Mouse (Mus musculus) erythroblast, embryonic 14.5 days (primary cell): Measurements from ENCODE around the gene Capsl. TPM values are rescaled to one million over a fixed set of nuclear protein-coding genes. Genes with fewer than 3 reads are reported as not detected.

Experiments used
- H3K27me3 ChIP-seq: 2 replicates; pipeline ENCODE4 v1.6.1; 2012; ENCODE audit warnings: inconsistent platforms; ENCODE audit not compliant: control insufficient read depth
- H3K36me3 ChIP-seq: 2 replicates; pipeline ENCODE4 v1.6.1; 2012; ENCODE audit warnings: mild to moderate bottlenecking, inconsistent platforms; ENCODE audit not compliant: control insufficient read depth
- H3K4me1 ChIP-seq: 2 replicates; pipeline ENCODE4 v1.6.1; 2012; ENCODE audit warnings: inconsistent platforms; ENCODE audit not compliant: control insufficient read depth
- H3K4me3 ChIP-seq: replicated peaks from 2 replicates; pipeline ENCODE3; 2012; ENCODE audit warnings: moderate library complexity, mild to moderate bottlenecking, inconsistent platforms
- H3K9me3 ChIP-seq: 2 replicates; pipeline ENCODE4 v1.6.1; 2012; ENCODE audit warnings: low read length, inconsistent platforms, mixed read lengths; ENCODE audit not compliant: control insufficient read depth
- GATA1 ChIP-seq: IDR thresholded peaks from 2 replicates; pipeline ENCODE4 v1.6.1; 2012; ENCODE audit warnings: low read length, inconsistent platforms, mixed read lengths
- TAL1 ChIP-seq: IDR thresholded peaks from 3 replicates; pipeline ENCODE4 v1.6.1; 2012; ENCODE audit warnings: low read length, inconsistent platforms, mixed read lengths
- polyA plus RNA-seq: library from polyadenylated mRNA; stranded (reverse); fragments of >175 nt; gene quantifications from 2 replicates; pipeline ENCODE4 v1.2.3, GENCODE M21; 2012

The Capsl gene
- polyA plus RNA-seq, 1 experiment, result not detected

GRCm38 (mm10) chr15:9463521-9464027, 27.7 kb downstream of the Capsl start:
- Histone ChIP-seq H3K27me3 (no peaks in the 10 kb centered on the region), H3K9me3 (no peaks in the 10 kb centered on the region; the same call in 1 of the 2 replicates), H3K36me3 (no peaks in the 10 kb centered on the region), H3K4me1 (peaks cover 40% of the 10 kb centered on the region), H3K4me3 (peak overlapping the region; percentile 42)
- TF ChIP-seq TAL1 (no peak), GATA1 (no peak)

- Histone ChIP-seq H3K4me3 (peak overlapping the region; percentile 42), H3K9me3 (no peaks in the 10 kb centered on the region; the same call in 1 of the 2 replicates), H3K27me3 (no peaks in the 10 kb centered on the region), H3K36me3 (no peaks in the 10 kb centered on the region), H3K4me1 (peaks cover 42% of the 10 kb centered on the region)
- TF ChIP-seq GATA1 (peak; percentile 35), TAL1 (no peak)
These were observed 28.2 kb downstream of the Capsl start for GRCm38 (mm10) chr15:9464039-9464438.

GRCm38 (mm10) chr15:9471053-9471685, 35.3 kb downstream of the Capsl start:
- no peaks in the 10 kb centered on the region for H3K36me3 ChIP-seq
- peak overlapping the region; percentile 13 for H3K4me3 ChIP-seq
- no peaks in the 10 kb centered on the region for H3K27me3 ChIP-seq
- H3K9me3 ChIP-seq, result no peaks in the 10 kb centered on the region
- TF ChIP-seq GATA1 (no peak), TAL1 (no peak)
- peaks cover 68% of the 10 kb centered on the region for H3K4me1 ChIP-seq

- peak overlapping the region; percentile 57 for H3K4me3 ChIP-seq
- TF ChIP-seq TAL1, result no peak
- TF ChIP-seq GATA1, result no peak
These were observed 36.3 kb downstream of the Capsl start for GRCm38 (mm10) chr15:9472167-9472566.

GRCm38 (mm10) chr15:9472618-9473017, 36.8 kb downstream of the Capsl start:
- Histone ChIP-seq H3K36me3 (no peaks in the 10 kb centered on the region), H3K27me3 (no peaks in the 10 kb centered on the region), H3K9me3 (no peaks in the 10 kb centered on the region), H3K4me1 (peaks cover 63% of the 10 kb centered on the region), H3K4me3 (peak overlapping the region; percentile 57)
- peak; percentile 88 for TF ChIP-seq TAL1
- peak; percentile 76 for TF ChIP-seq GATA1

More at GRCm38 (mm10) chr15:9472167-9472566, 36.3 kb downstream of the Capsl start:
- H3K4me1 ChIP-seq, result peaks cover 63% of the 10 kb centered on the region
- no peaks in the 10 kb centered on the region for H3K36me3 ChIP-seq
- no peaks in the 10 kb centered on the region for H3K27me3 ChIP-seq
- H3K9me3 ChIP-seq, result no peaks in the 10 kb centered on the region

- H3K4me3 ChIP-seq, result no peak overlapping the region
- H3K9me3 ChIP-seq, result no peaks in the 10 kb centered on the region
- TF ChIP-seq TAL1 (no peak), GATA1 (no peak)
- peaks cover 63% of the 10 kb centered on the region for H3K4me1 ChIP-seq
- H3K36me3 ChIP-seq, result no peaks in the 10 kb centered on the region
- H3K27me3 ChIP-seq, result no peaks in the 10 kb centered on the region
These were observed 37.4 kb downstream of the Capsl start for GRCm38 (mm10) chr15:9473188-9473587.

- Histone ChIP-seq H3K4me1 (peaks cover 27% of the 10 kb centered on the region), H3K4me3 (peak overlapping the region; percentile 7), H3K36me3 (no peaks in the 10 kb centered on the region), H3K9me3 (no peaks in the 10 kb centered on the region), H3K27me3 (no peaks in the 10 kb centered on the region)
- TF ChIP-seq TAL1 (peak; percentile 76), GATA1 (peak; percentile 82)
These were observed 53.7 kb downstream of the Capsl start for GRCm38 (mm10) chr15:9489417-9490118.

GRCm38 (mm10) chr15:9492077-9492476, 56.2 kb downstream of the Capsl start:
- peaks cover 34% of the 10 kb centered on the region for H3K4me1 ChIP-seq
- no peak overlapping the region for H3K4me3 ChIP-seq
- TF ChIP-seq TAL1 (no peak), GATA1 (no peak)
- no peaks in the 10 kb centered on the region for H3K36me3 ChIP-seq
- no peaks in the 10 kb centered on the region for H3K27me3 ChIP-seq
- H3K9me3 ChIP-seq, result no peaks in the 10 kb centered on the region

Other genes starting within 250 kb of the Capsl start
- not detected in 2 replicates for gene Ugt3a1, start 159.1 kb upstream of the Capsl start, polyA plus RNA-seq
- not detected in 2 replicates for gene Ugt3a2, start 100.5 kb upstream of the Capsl start, polyA plus RNA-seq
- gene Il7r, start 94.1 kb downstream of the Capsl start, polyA plus RNA-seq, result 0.01 and 0.02 TPM in 2 replicates